Mouse (Mus musculus) thymus, adult 2 months (tissue): Measurements from ENCODE around the gene Rbm28. TPM values are rescaled to one million over a fixed set of nuclear protein-coding genes. Genes with fewer than 3 reads are reported as not detected.

Experiments
- DNase-seq: peaks from one replicate; pipeline ENCODE4 v3.0.0; 2021
- H3K27ac ChIP-seq: fragments of 200-500 bp; 2 replicates; pipeline ENCODE4 v1.5.1; 2012; ENCODE audit warnings: low read length, control low read depth; ENCODE audit not compliant: control insufficient read depth, insufficient read depth
- H3K27me3 ChIP-seq: fragments of 200-500 bp; 2 replicates; pipeline ENCODE4 v1.6.1; 2012; ENCODE audit warnings: mild to moderate bottlenecking, low read length, moderate library complexity, mixed read lengths; ENCODE audit not compliant: control insufficient read depth, insufficient read depth
- H3K36me3 ChIP-seq: fragments of 200-500 bp; 2 replicates; pipeline ENCODE4 v1.6.1; 2012; ENCODE audit warnings: mild to moderate bottlenecking, low read length, moderate library complexity; ENCODE audit not compliant: control insufficient read depth, insufficient read depth
- H3K4me1 ChIP-seq: fragments of 200-500 bp; replicated peaks from 2 replicates; pipeline ENCODE4 v1.6.1; 2012; ENCODE audit warnings: low read length; ENCODE audit not compliant: control insufficient read depth, insufficient read depth
- H3K4me3 ChIP-seq: fragments of 200-500 bp; 2 replicates; pipeline ENCODE4 v1.5.1; 2012; ENCODE audit warnings: mild to moderate bottlenecking, low read length, control low read depth, moderate library complexity; ENCODE audit not compliant: control insufficient read depth, insufficient read depth
- CTCF ChIP-seq: fragments of 200-500 bp; IDR thresholded peaks from 2 replicates; pipeline ENCODE4 v1.5.1; 2012; ENCODE audit warnings: mild to moderate bottlenecking, control low read depth, low read length, moderate library complexity, borderline replicate concordance; ENCODE audit not compliant: control insufficient read depth, poor library complexity, insufficient read depth; ENCODE audit errors: extremely low read depth
- POLR2A ChIP-seq: fragments of 200-500 bp; IDR thresholded peaks from 2 replicates; pipeline ENCODE4 v1.6.1; 2012; ENCODE audit warnings: mild to moderate bottlenecking, low read length, control low read depth, moderate library complexity; ENCODE audit not compliant: control insufficient read depth, poor library complexity, insufficient read depth; ENCODE audit errors: extremely low read depth
- WGBS: fragments of 180-500 bp; shearing (Covaris S2); methylation state at CpG from one replicate; pipeline ENCODE4 v1.1.7; 2018; 5-methylcytosine and 5-hydroxymethylcytosine counted together
- polyA plus RNA-seq: library from polyadenylated mRNA; depleted of rRNA; stranded (reverse); fragments of >200 nt; gene quantifications from 2 replicates; pipeline ENCODE4 v1.2.3, GENCODE M21; 2012

The Rbm28 gene
- polyA plus RNA-seq, 1 experiment, result 13.0 TPM

DNA sequence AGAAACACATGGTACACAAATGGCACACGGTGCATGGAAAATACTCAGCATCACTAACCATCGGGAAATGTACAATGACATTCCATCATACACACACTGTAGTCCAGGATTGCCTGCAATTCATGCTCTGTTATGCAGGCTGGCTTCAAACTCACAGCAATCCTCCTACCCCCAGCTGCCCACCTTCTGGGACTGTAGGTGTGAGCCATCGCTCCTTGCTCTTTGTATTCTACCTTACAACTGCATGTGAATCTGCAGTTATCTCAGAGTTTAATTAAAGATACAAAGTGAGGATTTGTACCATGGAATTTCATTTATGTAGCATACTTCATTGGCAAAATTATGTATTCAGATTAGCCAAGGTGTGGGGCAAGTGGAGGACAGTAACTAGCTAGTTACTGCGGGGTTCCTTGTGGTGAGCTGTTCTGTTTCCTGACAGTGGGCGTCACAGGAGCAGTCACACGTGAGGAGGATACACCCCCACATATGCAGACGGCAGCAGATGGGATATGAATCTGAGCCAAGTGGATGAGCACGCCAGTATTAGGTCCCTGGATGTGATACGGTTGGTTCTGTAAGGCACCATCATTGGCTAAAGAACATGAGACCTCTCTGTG is 63.5 kb downstream of the Rbm28 start:
- 88% methylated on average over 9 of the region's 9 CpGs for WGBS
- Histone ChIP-seq H3K27me3 (no peaks in the 10 kb centered on the region), H3K4me3 (no peak overlapping the region), H3K4me1 (no peaks in the 10 kb centered on the region), H3K36me3 (no peaks in the 10 kb centered on the region), H3K27ac (no peak overlapping the region)
- TF ChIP-seq POLR2A, result no peak
- TF ChIP-seq CTCF, result no peak
- no peak for DNase-seq

DNA sequence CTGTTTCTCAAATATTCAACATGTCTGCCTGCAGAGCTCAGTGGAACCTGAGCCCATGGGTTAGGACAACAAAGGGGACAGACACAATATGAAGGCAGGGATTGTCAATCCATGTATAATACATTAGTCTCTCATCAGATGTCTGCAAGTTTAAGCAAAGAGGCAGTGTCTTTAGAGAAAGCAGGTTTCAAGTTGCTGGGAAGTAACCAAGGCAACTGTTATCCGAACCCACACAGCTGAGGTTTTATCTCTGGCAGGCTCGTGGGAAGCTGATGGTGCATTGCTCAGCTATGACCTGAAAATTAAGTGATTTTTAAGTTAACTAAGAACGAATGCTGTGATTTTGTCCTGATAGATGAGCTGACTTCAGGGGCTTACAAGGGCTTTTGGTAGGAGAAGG is 64.4 kb downstream of the Rbm28 start:
- no peak overlapping the region for H3K27ac ChIP-seq
- H3K36me3 ChIP-seq, result no peaks in the 10 kb centered on the region
- no peak for DNase-seq
- H3K4me3 ChIP-seq, result no peak overlapping the region
- H3K27me3 ChIP-seq, result no peaks in the 10 kb centered on the region
- WGBS, result 77% methylated on average over 3 of the region's 3 CpGs
- no peaks in the 10 kb centered on the region for H3K4me1 ChIP-seq
- TF ChIP-seq CTCF, result no peak
- TF ChIP-seq POLR2A, result no peak

DNA sequence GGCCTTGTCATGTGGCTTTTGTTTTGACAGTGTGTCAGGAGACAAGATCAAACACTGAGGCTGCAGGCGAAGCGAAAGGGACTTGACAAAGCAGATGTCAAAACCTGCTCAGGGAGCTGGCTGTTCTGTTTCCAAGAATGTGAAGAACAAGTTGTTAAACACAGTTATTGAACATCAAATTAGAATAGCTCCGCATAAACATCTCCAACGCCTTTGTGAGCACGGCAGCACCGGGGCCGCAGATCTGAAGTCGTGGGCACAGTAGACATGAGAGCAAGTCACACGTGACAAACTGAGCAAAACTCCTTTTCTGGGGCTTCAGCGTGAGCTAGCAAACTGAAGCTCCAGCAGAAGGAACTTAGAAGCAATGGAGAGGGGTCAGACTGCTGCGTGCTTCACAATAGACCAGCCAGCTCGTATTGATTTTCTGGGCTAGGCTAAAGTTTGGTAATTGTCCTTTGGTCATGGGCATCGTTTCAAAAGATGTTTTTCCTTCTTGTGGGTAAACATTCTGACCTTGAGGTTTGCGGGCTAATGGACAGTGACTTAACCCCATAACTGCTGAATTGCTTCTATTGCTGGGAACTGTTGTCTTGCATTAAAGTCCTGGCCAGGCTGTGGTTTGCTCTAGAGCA is 65.2 kb downstream of the Rbm28 start:
- TF ChIP-seq POLR2A, result no peak
- TF ChIP-seq CTCF, result no peak
- H3K36me3 ChIP-seq, result no peaks in the 10 kb centered on the region
- no peaks in the 10 kb centered on the region for H3K4me1 ChIP-seq
- H3K27me3 ChIP-seq, result no peaks in the 10 kb centered on the region
- no peak overlapping the region for H3K4me3 ChIP-seq
- no peak overlapping the region for H3K27ac ChIP-seq
- 82% methylated on average over 14 of the region's 14 CpGs for WGBS
- no peak for DNase-seq

DNA sequence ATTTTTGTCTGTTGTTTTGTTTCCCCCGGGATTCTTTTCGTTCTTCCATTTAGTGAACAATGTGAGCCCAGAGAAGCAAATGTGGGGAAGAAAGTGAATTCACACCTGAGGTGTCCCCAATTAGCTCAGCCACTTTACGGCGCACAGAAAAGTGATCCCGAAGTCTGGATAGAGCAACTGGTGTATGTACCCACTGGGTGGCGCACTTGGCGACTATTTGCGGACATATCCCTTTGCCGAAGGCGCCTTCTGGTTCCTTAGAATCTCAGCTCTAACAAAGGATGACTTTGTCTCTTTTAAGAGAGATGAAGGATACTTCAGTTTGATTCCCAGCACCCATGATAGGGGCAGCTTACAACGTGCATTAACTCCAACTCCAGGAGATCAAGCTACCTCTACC is 71.9 kb downstream of the Rbm28 start:
- DNase-seq, result no peak
- Histone ChIP-seq H3K27ac (no peak overlapping the region), H3K4me3 (no peak overlapping the region), H3K4me1 (no peaks in the 10 kb centered on the region), H3K27me3 (no peaks in the 10 kb centered on the region), H3K36me3 (no peaks in the 10 kb centered on the region)
- TF ChIP-seq CTCF (no peak), POLR2A (no peak)
- 75% methylated on average over 11 of the region's 11 CpGs for WGBS

- no peak overlapping the region for H3K27ac ChIP-seq
- H3K27me3 ChIP-seq, result no peaks in the 10 kb centered on the region
- no peak overlapping the region for H3K4me3 ChIP-seq
- DNase-seq, result no peak
- H3K36me3 ChIP-seq, result no peaks in the 10 kb centered on the region
- no peaks in the 10 kb centered on the region for H3K4me1 ChIP-seq
- TF ChIP-seq CTCF, result no peak
- WGBS, result 87% methylated on average over 7 of the region's 7 CpGs
These were observed 72.6 kb downstream of the Rbm28 start for GRCm38 (mm10) chr6:29092234-29092633.

- Histone ChIP-seq H3K4me1 (no peaks in the 10 kb centered on the region), H3K27ac (no peak overlapping the region), H3K27me3 (no peaks in the 10 kb centered on the region), H3K36me3 (no peaks in the 10 kb centered on the region), H3K4me3 (no peak overlapping the region)
- DNase-seq, result no peak
- WGBS, result 64% methylated on average over 7 of the region's 7 CpGs
- TF ChIP-seq CTCF, result no peak
- no peak for TF ChIP-seq POLR2A
These were observed 76.7 kb downstream of the Rbm28 start for GRCm38 (mm10) chr6:29087921-29088709.

GRCm38 (mm10) chr6:29084401-29084800 is 80.4 kb downstream of the Rbm28 start:
- TF ChIP-seq CTCF, result no peak
- no peak for TF ChIP-seq POLR2A
- Histone ChIP-seq H3K4me3 (no peak overlapping the region), H3K27me3 (no peaks in the 10 kb centered on the region), H3K4me1 (no peaks in the 10 kb centered on the region), H3K36me3 (no peaks in the 10 kb centered on the region), H3K27ac (no peak overlapping the region)
- WGBS, result 87% methylated on average over 7 of the region's 7 CpGs
- no peak for DNase-seq
